Mouse (Mus musculus) liver, adult 2 months (tissue): Measurements from ENCODE around the gene Fam53b.

Source experiments
- CTCF ChIP-seq: fragments of 200-500 bp; IDR thresholded peaks from 2 replicates; pipeline ENCODE4 v1.5.1; 2011; ENCODE audit warnings: low read depth, low read length, control low read depth
- POLR2A ChIP-seq: fragments of 200-500 bp; IDR thresholded peaks from 2 replicates; pipeline ENCODE4 v1.6.1; 2011; ENCODE audit warnings: low read length, control low read depth; ENCODE audit not compliant: insufficient read depth; ENCODE audit errors: extremely low read depth

GRCm38 (mm10) chr7:132758875-132759274 lies 54.8 kb downstream of the Fam53b start:
- TF ChIP-seq POLR2A (no peak), CTCF (no peak)
